Mouse (Mus musculus) central nervous system, embryonic 18 days (tissue): ENCODE results near the gene Npas2. TPM values are rescaled to one million over a fixed set of nuclear protein-coding genes. Genes with fewer than 3 reads are reported as not detected.

ENCODE experiments used
- polyA plus RNA-seq: library from polyadenylated mRNA; depleted of rRNA; stranded (reverse); fragments of >200 nt; gene quantifications from 2 replicates; pipeline ENCODE4 v1.2.3, GENCODE M21; 2012; rRNA removed

Gene Npas2
- 3.0 and 4.3 TPM in 2 replicates for polyA plus RNA-seq

DNA sequence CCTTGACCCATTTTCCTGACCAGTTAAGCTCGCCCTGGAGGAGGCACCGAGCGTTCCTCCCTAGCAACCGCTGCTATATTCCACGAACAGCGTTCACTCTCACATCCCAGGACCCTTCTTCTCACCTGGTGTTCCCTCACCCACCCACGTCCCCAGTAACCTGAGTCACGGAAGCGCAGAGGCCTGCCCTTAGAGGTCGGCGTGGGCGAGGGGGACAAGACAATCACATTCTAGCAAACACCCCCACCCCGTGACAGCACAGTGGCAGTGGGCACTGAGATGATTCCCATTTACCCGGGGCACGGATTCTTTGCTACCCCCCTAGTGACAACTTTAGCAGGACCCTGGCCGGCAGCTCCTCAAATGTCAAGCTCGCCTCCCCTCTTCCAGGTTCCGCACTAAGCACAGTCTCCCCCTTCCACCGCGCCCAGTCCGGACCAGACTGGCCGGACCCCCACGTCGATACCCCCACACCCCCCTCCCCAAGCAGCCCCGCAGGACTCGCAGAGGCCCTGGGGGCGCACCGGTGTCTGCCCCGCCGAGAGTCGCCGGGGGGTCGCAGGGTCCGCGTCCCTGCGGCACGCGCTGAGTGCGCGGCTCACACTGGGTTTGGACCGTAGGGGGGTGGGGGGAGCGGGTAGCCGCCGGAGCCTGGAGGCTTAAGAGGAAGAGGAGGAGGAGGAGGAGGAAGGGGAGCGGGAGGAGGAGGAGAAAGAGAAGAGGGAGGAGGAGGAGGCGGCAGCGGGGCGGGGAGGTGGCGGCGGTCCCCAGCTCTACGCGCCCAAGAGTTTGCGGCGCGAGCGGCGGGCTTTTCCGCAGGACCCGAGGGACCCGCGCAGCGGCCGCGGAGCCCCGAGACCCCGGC is at the start of gene Npas2:
Gene Npas2 (plus strand): TSS at position 735 of the 865 bp plus-strand sequence.

DNA sequence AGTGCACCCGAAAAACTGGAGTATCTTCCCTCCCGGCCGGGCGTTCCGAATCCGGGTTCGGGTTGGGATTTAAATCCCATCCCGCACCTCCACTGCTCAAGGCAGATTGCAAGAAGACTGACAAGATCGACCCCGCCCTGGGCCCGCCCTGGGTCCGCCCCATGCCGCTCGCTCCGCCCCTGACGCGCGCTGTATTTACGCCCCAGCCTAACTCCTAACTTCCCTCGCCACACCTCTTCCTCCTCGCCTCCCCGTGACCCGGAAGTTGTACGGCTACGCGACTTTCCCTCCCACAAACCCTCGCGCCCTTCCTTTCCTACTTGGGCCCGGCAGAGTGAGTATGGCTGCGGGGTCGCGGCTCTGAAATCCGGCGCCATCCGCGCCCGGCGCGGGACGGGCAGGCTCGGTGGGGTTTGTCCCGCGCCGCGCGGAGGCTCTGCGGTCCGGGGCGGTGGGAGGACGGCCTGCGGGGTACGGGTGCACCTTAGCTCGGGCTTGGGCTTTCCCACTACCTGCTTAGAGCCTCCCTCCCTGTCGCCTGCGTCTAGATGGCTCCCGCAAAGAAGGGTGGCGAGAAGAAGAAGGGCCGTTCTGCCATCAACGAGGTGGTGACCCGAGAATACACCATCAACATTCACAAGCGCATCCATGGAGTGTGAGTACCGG is 174.2 kb downstream of the Npas2 start, which contains the start of gene Rpl31:
Gene Rpl31 (plus strand): TSS at position 242 of the 666 bp plus-strand sequence.

Other genes starting within 250 kb of the Npas2 start
- gene Pdcl3, start 208.1 kb upstream of the Npas2 start, polyA plus RNA-seq: 80.0 and 99.9 TPM in 2 replicates
- gene Rpl31, start 174.1 kb downstream of the Npas2 start, polyA plus RNA-seq: 1,715 and 1,749 TPM in 2 replicates